Mouse (Mus musculus) 416B (cell line): ENCODE results near the gene Garem2.
"Not testable (repeated sequence)": the region's sequence is repeated elsewhere in the genome, so short reads cannot be mapped to it uniquely, and the experiment has no call there.

Experiments used
- DNase-seq: peaks from one replicate; pipeline ENCODE4 v3.0.0; 2011; ENCODE audit warnings: low read depth

Garem2 gene

DNA sequence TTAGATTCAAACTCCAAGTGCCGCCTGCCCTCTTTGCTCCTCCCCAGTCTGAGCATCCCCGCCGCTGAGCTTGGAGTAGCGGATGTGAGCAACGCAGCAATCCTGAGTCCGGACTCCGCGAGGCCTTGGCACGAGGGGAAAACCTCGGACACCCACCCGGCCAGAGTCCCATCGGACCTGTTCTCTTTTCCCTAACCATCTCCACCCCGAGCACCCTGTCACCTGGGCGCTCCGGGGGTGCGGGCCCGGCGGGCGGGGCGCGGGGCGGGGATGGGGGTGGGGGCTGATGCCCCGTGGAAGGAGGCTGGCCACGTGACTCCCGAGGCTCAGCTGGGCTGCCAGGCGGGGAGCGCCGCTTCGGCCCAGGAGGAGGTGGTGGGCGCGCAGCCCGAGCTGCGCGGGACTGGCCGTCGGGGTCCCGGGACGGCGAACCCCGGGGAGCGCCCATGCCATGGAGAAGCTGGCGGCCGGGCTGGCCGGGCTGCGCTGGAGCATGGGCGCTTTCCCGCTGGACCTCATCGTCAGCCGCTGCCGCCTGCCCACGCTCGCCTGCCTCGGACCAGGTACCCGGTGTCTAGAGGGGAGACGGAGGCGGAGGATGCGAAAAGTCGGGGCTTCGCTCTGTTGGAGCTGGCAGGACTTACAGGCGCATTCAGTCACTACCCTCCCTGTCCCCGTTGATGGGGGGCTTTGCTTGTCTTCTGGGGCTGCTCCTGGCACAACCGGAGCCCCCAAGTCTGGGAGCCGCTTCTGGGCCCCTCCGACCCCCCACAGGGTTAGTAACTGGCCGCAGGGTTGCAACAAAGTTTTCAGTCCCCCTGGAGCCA lies at the start of gene Garem2:
Garem2 (plus strand) TSS at position 321 of the 827 bp plus-strand sequence.
- DNase-seq: no peak

DNA sequence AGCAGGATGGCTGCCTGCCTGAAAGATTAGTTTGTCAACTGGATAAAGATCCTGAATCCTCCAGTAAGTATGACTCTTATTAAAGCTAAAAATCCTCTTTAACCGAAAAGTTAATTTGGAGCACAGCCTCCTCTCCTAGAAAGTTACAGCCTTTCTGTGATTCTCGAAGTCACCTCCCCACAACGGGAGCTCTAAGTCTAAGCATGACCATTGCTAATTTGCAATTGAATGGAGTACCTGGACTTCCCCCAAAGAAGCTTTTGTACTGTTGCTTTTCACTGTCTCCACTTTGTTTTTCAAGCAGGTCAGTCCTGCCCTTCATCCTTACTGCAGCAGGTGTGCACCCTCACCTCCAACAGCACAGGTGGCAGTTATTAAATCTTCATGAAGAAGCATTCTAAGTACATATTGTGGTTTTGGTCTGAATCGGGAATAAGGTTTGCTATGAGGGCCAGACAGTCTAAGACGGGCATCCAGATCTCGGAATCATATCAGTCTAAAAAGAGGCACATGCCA lies 46.7 kb upstream of the Garem2 start:
- DNase-seq: no peak

DNA sequence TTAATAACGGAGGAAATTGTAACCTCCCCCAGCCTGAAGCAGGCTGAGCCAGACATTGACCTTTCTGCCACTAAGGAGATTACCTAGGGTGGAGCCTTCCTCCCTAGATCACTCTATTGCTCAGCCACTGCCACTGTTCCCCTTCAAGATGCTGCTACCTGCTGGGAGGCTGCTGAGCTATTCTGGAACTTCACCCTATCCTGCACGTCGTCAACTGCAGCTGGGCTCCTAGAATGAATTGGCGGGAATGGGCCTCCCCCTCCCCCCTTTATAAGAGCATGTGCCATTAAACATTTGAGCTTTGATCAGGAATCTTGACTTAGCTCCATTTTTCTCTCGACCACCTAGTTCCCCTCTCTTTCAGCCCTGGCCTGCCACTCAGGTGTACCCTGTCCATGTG lies 45.4 kb upstream of the Garem2 start:
- not testable (repeated sequence) for DNase-seq

DNA sequence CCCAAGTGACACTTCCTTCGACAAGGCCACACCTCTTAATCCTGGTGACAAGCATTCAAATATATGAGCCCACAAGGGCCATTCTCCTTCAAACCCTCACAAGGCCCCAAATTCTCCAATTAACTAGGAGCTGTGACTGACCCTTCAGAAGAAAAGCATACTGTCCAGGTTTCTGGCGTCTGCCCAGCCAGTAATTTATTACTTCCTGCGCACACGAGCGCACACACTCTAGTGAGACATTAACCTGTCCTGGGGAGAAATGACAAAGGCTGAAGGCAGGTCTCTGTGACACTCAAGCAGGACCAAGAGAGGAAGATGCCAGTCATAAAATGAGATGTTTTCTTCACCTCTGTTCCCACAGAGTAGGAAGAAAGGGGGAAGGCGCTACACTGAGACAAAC lies 37.2 kb upstream of the Garem2 start:
- no peak for DNase-seq

DNA sequence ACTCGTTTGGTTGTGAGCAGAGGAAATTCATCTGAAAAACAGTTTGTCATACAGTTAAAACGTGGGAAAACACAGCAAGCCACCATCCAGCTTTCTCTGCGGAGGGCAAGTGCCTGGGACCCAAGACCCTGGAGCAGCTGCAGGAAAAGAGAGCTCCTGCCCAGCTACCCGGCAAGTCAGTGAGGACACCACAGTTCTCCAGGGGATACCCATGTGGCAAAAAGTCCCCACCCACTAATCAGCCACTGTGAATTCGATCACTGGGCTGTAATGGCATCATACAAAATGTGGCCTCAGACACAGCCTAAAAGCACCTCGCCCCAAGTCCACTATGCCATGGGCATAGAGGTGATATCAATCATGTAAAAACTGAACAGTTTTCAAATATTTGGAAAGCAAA lies 33.3 kb upstream of the Garem2 start:
- DNase-seq: no peak

DNA sequence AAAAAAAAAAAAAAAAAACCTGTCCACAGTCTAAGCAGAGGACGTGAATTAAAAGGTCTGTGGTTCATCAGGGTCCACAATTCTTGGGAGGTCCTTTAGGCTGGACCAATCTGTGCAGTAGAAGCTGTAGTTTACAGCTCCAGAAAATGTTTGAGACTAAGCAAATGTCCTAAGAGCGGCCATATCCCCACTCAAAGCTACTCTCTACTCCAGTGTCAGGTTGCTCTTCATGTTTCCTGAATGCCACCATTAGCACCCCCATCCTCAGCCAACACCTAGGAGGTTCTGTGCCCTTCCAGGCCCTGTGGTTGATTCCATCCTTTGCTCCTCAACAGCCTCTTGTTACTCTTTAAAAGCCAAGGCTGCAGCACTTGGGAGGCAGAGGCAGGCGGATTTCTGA lies 32.6 kb upstream of the Garem2 start:
- peak; percentile 39 for DNase-seq

DNA sequence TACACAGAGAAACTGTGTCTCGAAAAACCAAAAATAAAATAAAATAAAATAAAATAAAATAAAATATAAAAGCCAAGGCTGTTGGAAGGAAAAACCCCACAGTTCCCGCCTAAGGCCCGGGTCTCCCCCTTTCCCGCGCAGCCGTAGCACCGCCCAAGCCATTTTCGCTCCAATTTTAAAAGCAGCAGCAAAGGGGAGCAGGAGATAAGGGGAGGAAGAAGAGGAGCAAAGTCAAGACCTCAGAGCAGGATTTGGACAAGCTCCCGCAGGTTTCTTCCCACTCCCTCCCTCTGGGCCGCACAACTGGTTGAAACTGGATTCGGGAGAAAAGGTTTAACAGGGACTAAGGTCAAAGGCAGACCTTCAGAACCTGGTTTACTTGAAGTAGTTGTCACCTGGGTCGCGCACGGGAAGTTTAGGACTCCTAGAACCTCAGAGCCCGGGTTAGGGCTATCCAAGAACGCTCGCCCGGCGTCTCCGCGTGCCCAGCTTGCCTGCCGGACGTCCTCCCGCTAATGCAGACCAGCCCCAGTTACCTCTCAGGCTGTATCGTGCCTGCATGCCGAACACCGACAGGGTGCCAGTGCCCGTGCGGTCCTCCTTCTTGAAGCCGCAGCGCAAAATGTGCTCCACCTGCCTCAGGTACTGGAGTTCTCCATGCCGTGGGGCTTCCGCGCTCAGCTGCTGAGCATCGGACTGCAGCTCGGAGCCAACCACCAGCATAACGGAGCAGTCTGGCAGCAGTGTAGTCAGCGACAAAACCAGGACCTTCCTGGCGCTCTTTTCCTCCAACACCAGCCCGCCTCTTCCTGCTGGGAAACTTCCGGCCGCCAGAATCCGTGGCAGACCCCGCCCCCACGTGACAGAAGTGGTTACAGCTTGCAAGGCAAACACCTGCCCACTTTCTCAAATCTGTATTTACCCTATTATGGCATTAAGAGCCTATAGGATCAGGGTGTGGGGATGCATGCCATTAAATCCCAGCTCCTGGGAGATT lies 31.8 kb upstream of the Garem2 start, which contains the start of gene Tyms:
Tyms (minus strand) TSS at position 793 of the 997 bp plus-strand sequence.
- DNase-seq: peak; percentile 94

DNA sequence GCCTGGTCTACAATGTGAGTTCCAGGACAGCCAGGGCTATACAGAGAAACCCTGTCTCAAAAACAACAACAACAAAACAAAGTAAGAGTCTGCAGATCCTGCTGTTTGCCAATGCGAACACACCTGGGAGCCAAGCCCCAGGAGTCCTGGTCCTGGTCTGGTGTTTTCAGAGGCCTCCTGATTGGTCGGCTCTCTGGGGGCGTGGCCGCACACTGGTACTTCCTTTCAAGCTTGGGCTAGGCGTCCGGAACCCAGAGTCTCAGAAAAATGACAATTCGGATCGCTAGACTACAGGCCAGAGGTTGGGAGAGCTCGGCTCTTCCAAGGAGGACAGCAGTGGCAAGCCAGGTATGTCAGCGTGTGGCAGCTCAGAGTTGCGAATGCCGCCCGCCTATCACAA lies 12.3 kb upstream of the Garem2 start:
- peak; percentile 78 for DNase-seq

DNA sequence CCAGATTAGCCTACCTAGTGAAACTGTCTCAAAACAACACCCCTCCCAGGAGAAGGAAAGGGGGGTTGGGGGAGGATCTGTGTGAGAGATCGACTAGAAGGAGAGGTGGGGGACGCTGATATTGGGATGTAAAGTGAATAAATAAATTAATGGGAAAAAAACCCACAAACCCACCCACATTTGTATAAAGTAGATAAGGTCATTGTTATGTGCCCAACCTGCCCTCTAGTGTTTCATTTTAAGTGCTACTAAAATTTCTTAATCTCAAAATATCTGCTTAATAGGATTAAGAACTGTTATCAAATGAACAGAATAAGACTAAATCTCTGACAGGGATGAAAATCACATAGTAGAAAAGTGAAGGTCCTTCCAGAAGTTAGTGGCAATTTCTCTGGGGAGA lies 10.6 kb upstream of the Garem2 start:
- peak; percentile 64 for DNase-seq

DNA sequence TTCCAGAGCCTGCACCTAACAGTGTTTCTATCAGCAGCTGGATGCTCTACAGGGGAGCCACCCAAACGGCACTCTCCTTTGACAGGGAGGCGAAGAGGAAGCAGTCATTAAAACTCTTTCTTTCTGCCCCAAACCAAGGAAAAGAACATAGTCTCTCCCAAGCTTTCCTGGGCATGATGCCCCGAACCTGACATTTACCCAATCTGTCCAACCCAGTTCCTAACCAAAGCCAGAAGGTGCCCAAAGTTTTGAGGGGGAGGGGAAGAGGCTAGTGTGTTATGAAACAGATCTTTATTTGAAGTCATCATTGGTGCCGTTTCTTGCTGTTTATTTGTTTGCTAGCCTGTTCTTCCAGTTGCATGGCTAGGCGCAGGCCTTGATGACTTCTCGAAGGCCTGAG lies 9.2 kb upstream of the Garem2 start:
- no peak for DNase-seq

DNA sequence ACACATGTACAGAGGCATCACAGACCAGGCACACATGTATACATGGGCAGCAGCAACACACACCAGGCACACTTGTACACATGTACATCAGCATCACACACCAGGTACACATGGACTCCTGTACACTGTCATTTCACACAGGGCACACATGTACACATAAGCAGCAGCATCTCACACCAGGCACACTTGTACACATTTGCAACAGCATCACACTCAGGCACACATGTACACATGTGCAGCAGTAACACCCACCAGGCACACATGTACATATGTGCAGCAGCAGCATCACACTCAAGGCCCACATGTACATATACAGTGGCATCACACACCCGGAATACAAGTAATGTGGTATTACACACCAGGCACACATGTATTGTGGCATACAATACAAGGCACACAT lies 6.7 kb upstream of the Garem2 start:
- no peak for DNase-seq

DNA sequence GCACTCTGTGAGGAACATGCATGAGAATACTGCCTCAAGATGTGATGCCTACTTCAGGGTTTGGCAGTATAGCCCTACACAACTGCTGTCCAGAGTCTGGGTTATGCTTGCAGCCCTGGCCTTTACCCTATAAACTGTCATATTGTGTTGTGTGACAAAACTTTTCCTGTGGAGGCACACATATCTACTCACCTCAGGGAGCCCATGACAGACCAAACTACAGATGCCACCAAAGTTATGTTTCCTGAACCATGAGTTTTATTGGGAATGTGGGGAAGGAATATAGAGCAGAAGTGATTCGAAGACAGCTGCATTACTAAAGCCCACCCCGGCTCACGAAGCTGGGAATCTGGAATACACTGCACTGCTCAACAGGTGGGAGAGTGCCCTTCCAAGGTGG lies 1.6 kb upstream of the Garem2 start:
- DNase-seq: no peak

DNA sequence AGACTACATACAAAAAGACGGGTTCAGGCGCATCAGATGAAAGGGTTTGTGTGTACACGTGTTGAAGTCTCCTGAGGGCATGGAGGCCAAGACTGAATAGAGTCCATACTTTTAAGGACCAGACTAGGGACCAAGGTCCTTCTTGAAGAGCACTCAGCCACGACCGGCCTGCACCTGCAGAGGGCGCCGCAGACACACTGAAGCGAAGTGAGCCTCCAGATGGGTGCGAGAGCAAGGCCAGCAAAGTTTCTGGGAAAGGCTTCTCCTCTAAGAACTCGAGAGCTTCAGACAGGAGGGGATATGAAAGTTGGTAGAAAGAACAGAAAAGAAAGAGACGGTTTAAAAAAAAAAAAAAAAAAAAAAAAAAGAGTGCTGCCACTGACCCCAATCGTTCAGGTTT lies 622 bp upstream of the Garem2 start:
- DNase-seq: no peak

DNA sequence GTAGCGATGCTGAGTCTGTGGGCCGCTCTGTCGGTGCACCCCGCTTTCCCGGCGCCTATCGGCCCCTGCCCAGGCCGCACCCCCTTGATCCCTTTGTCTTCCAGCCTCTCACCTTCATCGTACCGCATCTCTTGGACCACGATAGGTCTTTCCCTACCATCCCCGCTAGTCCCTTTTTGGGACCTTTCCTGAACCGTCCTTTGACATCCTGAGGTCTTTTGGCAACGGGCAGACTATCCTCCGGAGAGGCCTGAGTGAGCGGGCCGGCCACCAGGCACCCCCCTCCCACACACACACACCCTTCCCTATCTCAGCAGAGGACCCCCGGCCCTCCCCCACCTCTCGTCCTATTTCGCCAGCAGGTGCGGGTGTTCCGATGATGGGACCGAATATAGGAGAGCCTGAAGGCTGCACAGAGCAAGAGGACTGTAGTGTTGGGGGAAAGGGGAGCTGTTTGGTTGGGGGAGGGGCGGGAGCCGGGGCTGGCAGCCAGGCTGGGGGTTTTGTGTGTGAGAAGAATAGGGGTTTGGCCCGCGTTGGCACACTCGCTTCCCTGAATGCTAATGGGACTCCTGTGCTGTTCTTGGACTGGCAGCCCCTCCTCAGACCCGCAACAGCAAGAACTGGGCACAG lies 823 bp downstream of the Garem2 start, which contains the start of gene 3110082J24Rik:
3110082J24Rik (minus strand) TSS at position 419 of the 633 bp plus-strand sequence.
- DNase-seq: no peak

DNA sequence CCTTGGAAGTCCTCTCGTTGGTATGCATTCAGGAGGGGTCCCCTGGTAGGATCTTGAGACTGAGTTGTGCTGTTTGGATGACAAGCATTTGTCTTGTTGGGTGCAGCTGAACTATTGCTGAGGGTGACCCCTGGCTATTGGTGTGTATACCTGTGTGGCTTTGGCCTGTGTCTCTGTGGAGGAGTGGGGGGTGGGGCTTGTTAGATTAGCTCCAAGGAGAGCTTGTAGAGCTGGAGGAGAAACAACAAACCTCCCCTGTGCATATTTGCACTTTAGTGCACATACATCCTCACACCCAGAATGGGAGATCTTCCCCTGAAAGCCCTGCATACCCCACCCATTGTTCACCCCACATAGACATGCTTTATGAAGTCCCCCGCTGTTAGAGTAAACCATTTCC lies 1.8 kb downstream of the Garem2 start:
- no peak for DNase-seq

DNA sequence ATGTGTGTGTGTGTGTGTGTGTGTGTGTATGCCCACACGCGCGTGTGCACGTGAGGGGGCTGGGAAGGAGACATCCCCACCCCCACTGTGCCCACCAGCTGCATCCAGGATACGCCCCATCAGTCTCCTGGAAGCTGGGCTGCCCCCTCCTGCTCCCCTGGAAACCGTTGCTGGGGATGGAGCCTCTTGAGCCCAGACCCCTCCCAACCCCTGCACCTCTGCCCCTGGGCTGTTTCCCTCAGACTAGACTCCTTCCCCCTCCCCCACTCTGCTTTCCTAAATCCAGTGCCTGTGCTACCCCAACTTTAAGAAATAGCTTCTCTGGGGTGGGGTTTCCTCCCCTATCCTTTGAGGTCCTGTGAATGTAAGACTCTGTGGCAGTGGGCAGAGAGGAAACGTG lies 2.2 kb downstream of the Garem2 start:
- no peak for DNase-seq

DNA sequence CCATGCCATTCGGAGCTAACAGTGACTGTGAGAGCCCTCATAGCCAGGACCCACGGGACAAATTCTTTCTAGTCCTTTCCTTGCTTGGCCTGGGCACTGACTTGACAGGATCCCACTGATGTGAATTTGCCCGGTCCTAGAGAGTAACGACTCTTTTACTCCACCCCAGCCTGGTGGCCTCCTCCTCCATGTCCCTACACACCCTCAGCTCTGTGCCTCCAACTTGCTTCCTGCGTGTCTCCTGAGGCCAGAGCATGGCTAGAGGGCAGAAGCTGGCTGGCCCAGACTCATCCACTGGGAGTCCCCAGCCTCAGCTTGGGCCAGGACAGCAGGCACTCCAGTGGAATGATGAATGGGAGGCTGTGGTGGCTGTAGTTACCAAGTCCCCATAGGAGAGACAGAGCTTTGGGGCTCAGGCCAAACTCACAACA lies 2.7 kb downstream of the Garem2 start:
- DNase-seq: no peak

DNA sequence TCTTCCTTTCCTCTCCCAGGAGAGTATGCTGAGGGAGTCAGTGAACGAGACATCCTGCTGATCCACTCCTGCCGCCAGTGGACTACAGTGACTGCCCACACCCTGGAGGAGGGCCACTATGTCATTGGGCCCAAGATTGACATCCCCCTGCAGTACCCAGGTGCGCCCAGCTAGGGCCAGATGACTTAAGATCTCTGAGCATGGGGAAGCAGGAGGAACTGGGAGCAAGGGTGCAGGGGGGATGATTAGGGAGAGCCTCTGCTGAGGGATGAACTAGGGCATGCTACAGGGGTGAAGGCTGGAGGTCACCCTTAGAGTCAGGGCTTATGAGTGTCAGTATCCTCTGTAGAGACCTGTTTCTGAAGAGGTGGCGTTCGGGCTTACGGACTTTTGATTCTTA lies 3.3 kb downstream of the Garem2 start:
- no peak for DNase-seq

DNA sequence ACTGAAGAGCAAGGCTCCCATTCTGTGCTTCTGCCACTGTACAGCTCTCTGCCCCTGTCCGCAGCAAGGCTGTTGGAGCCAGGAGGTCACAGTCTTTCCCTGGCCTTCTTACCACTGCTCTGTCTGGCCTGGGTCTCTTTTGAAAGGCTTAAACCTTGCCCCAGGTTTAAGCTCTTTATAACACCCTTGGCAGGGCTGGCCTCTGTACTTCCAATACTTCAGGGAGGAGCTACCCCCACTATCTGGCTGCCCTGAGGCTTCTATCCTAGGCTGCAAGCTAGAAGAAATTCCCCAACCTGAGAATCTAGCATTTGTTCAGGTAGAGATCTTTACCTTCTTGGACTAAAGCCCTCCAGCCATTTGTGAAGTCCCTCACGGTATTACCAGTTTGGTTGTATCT lies 4.9 kb downstream of the Garem2 start:
- no peak for DNase-seq

DNA sequence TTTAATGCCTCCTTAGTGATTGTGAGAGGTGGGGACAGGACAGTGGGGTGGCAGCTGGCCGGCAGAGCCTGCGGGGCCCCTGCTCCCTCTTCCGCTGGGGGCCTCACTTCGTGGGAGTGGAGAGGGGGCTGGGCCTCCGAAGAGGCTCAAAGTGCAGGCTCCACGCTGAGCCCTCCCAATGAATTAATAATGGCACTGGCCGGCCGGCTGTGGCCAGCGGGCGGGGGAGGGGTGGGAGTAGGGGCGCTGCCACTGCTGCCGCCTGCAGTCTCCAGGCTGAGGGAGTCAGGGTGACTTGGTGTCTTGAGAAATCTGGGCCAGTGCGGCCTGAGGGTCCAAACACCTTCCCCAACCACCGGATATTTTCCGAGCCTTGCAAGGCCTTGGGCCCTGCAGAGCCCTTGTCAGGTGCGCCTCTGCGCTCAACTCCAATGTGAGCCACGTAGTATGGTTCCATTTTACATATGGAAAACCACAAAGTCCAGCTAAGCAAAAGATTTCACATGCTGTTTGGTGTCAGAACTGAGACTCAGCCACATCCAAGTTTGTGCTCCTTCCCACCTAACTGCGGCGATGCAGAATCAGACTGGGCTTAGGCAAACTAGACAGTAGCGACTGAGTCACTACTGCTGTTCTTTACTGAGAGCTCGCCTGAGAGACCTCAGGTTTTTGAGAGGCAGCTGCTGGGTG lies 5.6 kb downstream of the Garem2 start:
- no peak for DNase-seq

DNA sequence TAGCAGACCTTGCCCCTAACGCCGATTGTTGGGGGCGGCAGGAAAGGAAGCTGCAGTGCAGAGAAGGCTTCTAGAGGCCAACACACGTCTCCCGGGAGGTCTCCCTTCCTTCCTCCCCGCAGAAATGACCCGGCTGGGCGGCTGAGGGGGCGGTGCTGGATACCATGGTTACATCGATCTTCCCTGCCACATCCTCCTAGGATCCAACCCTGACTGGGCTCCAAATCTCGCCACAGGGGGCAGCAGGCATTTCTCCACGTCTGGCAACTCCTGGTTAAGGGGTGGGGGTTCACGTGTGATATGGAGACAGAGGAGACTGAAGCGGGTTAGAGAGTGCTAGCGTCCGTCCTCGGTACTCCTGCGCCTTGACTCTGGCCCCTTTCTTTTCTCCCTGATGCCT lies 6.2 kb downstream of the Garem2 start:
- no peak for DNase-seq
